Mouse (Mus musculus) erythroblast, embryonic 14.5 days (primary cell): ENCODE results near the gene Mrpl42.

ENCODE experiments used
- GATA1 ChIP-seq: IDR thresholded peaks from 2 replicates; pipeline ENCODE4 v1.6.1; 2012; ENCODE audit warnings: low read length, inconsistent platforms, mixed read lengths
- TAL1 ChIP-seq: IDR thresholded peaks from 3 replicates; pipeline ENCODE4 v1.6.1; 2012; ENCODE audit warnings: low read length, inconsistent platforms, mixed read lengths

DNA sequence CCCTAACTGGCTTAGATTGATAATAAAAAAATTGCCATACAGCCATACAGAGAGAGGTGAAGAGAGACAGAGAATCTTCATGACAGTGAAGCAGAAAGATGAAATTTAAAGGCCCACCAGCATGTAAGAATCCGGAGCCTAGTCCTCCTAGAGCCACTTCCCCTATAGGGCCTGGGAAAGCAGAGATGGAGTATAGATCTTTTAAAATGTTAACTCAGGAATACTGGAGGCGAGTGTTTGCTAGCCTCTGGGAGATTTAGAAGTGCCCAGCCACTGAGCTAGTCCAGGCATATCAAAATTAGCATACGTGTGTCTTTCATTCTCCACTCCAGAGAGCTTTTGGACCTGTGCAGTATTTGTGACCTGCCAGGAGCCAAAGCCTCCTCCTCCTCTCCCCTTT is 7.5 kb upstream of the Mrpl42 start:
- TF ChIP-seq GATA1, result no peak
- TF ChIP-seq TAL1, result no peak
